Mouse (Mus musculus): ENCODE results near the gene Galnt2. TPM values are rescaled to one million over a fixed set of nuclear protein-coding genes. Genes with fewer than 3 reads are reported as not detected.

Gene Galnt2
- total and polyA plus RNA-seq, 3 experiments = 18.6 to 27.3 (median 23.6) TPM

DNA sequence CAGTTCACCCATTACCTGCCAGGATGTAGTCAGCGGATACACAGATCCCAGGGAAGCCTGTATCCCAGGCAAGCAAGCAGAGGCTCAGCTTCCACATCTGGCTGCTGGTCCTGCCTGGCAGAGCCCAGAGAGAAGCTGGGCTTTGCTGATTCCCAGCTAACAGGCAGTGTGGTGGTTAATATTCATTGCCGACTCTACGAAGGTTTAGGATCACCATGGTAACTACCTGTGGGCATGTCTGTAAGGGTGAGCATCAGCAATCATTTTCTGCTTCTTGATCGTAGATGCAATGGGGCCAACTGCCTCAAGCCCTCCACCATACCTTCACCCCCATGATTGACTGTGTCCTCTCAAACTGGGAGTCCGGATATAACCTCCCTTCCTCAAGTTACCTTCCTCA is 37.2 kb upstream of the Galnt2 start:
- Histone ChIP-seq H3K36me3 (replicated peaks in 1 of 2; ENCODE audit: control insufficient read depth in 1 of 2, insufficient read depth in 1 of 2, low read length in 1 of 2) (no peaks in the 10 kb centered on the region), H3K27me3 (replicated peaks) (no peaks in the 10 kb centered on the region), H3K9me3 (replicated peaks; ENCODE audit: low read length) (no peaks in the 10 kb centered on the region), H3K79me2 (replicated peaks; ENCODE audit: control insufficient read depth, extremely low read depth, insufficient read depth, poor library complexity, severe bottlenecking) (no peaks in the 10 kb centered on the region), H3K4me3 (replicated peaks in 1 of 3; ENCODE audit: low read depth in 2 of 3, low read length in 2 of 3, poor library complexity in 1 of 3) (no peak overlapping the region), H3K4me1 (ENCODE audit: control insufficient read depth in 1 of 2, insufficient read depth in 2 of 2) (peaks cover 2 to 5% of the 10 kb centered on the region in 2 experiments; a peak in 2 of 4 replicates), H3K9ac (ENCODE audit: insufficient read depth, low read depth) (no peak overlapping the region), H3K4me2 (ENCODE audit: insufficient read depth, low read depth, poor library complexity, severe bottlenecking) (no peak overlapping the region), H3K27ac (ENCODE audit: insufficient read depth, low read depth) (no peak overlapping the region)
- dilution Hi-C loops (cut with MboI; ENCODE audit: extremely low pct_ligation_motif_present, extremely low pct_unique_long_range_greater_than_20kb, low sequenced_read_pairs) (no loop called here), in situ Hi-C loops (cut with MboI; ENCODE audit: low pct_ligation_motif_present, low pct_unique_long_range_greater_than_20kb, low sequenced_read_pairs) (no loop called here)
- TF ChIP-seq ZC3H11A (IDR thresholded peaks at IDR 0.05; ENCODE audit: low read depth, low read length) (no peak), POLR2A (IDR thresholded peaks at IDR 0.05; ENCODE audit: low read depth, low read length) (no peak), ZKSCAN1 (IDR thresholded peaks at IDR 0.05; ENCODE audit: borderline replicate concordance, low read depth, low read length) (no peak), SMC3 (IDR thresholded peaks at IDR 0.05; ENCODE audit: low read depth, low read length) (no peak), MAFK (IDR thresholded peaks at IDR 0.05; ENCODE audit: insufficient replicate concordance, low read length) (no peak), RCOR1 (conservative IDR thresholded peaks at IDR 0.05; ENCODE audit: low read depth, low read length) (no peak), HCFC1 (IDR thresholded peaks at IDR 0.05; ENCODE audit: low read depth, low read length) (no peak), PAX5 (IDR thresholded peaks at IDR 0.05; ENCODE audit: low read length) (no peak), RAD21 (IDR thresholded peaks at IDR 0.05; ENCODE audit: low read depth, low read length) (no peak), EP300 (IDR thresholded peaks at IDR 0.05; ENCODE audit: low read length) (no peak), NELFE (IDR thresholded peaks at IDR 0.05; ENCODE audit: low read depth, low read length) (no peak), MAX (IDR thresholded peaks at IDR 0.05; ENCODE audit: low read length) (no peak), CTCF (conservative IDR thresholded peaks at IDR 0.05 in 1 of 2, IDR thresholded peaks at IDR 0.05 in 1 of 2; ENCODE audit: low read depth in 2 of 2, low read length in 2 of 2) (no peak), SIN3A (IDR thresholded peaks at IDR 0.05; ENCODE audit: low read length) (no peak)
- no peak for DNase-seq (ENCODE audit: extremely low read depth)

DNA sequence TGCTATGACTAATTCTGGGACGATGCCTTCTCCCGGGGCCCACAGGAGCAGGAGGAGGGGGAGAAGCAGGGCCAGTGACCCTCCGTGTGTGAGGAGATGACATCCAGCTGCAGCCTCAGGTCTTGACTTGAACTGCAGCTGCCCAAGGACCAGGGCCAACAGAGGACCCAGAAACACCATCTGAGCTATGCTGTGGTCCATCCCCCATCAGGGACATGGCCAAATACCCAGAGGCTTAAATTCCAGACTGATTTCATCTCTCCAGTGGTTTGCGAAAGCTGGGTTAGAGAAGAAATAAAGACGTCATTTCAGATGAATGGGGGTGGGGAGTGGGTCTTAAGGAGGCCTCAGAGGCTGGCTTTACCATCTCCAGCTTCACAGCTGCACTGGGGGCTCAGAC is 35.0 kb upstream of the Galnt2 start:
- Histone ChIP-seq H3K27me3 (replicated peaks) (no peaks in the 10 kb centered on the region), H3K4me1 (ENCODE audit: control insufficient read depth in 1 of 2, insufficient read depth in 2 of 2) (peaks cover 0 to 5% of the 10 kb centered on the region in 2 experiments; a peak in 1 of 4 replicates), H3K4me2 (ENCODE audit: insufficient read depth, low read depth, poor library complexity, severe bottlenecking) (no peak overlapping the region), H3K36me3 (replicated peaks in 1 of 2; ENCODE audit: control insufficient read depth in 1 of 2, insufficient read depth in 1 of 2, low read length in 1 of 2) (no peaks in the 10 kb centered on the region), H3K27ac (ENCODE audit: insufficient read depth, low read depth) (no peak overlapping the region), H3K9me3 (replicated peaks; ENCODE audit: low read length) (no peaks in the 10 kb centered on the region), H3K79me2 (replicated peaks; ENCODE audit: control insufficient read depth, extremely low read depth, insufficient read depth, poor library complexity, severe bottlenecking) (no peaks in the 10 kb centered on the region), H3K9ac (ENCODE audit: insufficient read depth, low read depth) (no peak overlapping the region), H3K4me3 (replicated peaks in 1 of 3; ENCODE audit: low read depth in 2 of 3, low read length in 2 of 3, poor library complexity in 1 of 3) (no peak overlapping the region)
- TF ChIP-seq NRF1 (IDR thresholded peaks at IDR 0.05; ENCODE audit: low read depth, low read length) (no peak), HCFC1 (IDR thresholded peaks at IDR 0.05; ENCODE audit: low read depth, low read length) (no peak)
- DNase-seq (ENCODE audit: extremely low read depth) = no peak
- in situ Hi-C loops (cut with MboI; ENCODE audit: low pct_ligation_motif_present, low pct_unique_long_range_greater_than_20kb, low sequenced_read_pairs) = no loop called here
- dilution Hi-C loops (cut with MboI; ENCODE audit: extremely low pct_ligation_motif_present, extremely low pct_unique_long_range_greater_than_20kb, low sequenced_read_pairs) = no loop called here

DNA sequence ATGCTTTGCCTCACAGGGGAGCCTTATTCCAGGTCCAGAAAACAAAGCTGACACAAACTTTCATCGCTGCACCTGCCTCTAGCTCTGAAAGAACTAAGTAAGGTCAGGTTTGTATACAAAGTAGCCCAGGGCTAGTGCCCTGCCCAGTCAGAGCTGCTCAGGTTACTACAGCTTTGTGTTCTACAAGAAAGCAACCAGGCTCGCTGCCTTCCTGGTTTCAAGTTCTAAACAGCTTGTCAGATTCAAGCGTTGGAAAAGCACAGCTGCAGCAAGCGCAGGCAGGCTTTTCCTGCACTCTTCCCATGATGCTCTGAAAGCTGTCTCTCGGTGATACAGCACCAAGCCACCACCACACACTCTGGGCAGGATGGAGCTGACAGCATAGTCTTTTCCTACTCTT is 34.4 kb upstream of the Galnt2 start:
- H3K36me3 ChIP-seq (replicated peaks in 1 of 2; ENCODE audit: control insufficient read depth in 1 of 2, insufficient read depth in 1 of 2, low read length in 1 of 2) = no peaks in the 10 kb centered on the region
- dilution Hi-C loops (cut with MboI; ENCODE audit: extremely low pct_ligation_motif_present, extremely low pct_unique_long_range_greater_than_20kb, low sequenced_read_pairs) (no loop called here), in situ Hi-C loops (cut with MboI; ENCODE audit: low pct_ligation_motif_present, low pct_unique_long_range_greater_than_20kb, low sequenced_read_pairs) (no loop called here)
- no peaks in the 10 kb centered on the region for H3K79me2 ChIP-seq (replicated peaks; ENCODE audit: control insufficient read depth, extremely low read depth, insufficient read depth, poor library complexity, severe bottlenecking)
- no peaks in the 10 kb centered on the region for H3K9me3 ChIP-seq (replicated peaks; ENCODE audit: low read length)
- H3K27me3 ChIP-seq (replicated peaks) = no peaks in the 10 kb centered on the region
- H3K4me2 ChIP-seq (ENCODE audit: insufficient read depth, low read depth, poor library complexity, severe bottlenecking) = no peak overlapping the region
- H3K4me3 ChIP-seq (replicated peaks in 1 of 3; ENCODE audit: low read depth in 2 of 3, low read length in 2 of 3, poor library complexity in 1 of 3) = no peak overlapping the region
- DNase-seq (ENCODE audit: extremely low read depth) = no peak
- H3K9ac ChIP-seq (ENCODE audit: insufficient read depth, low read depth) = no peak overlapping the region
- peaks cover 0 to 5% of the 10 kb centered on the region in 2 experiments; a peak in 1 of 4 replicates for H3K4me1 ChIP-seq (ENCODE audit: control insufficient read depth in 1 of 2, insufficient read depth in 2 of 2)
- no peak overlapping the region for H3K27ac ChIP-seq (ENCODE audit: insufficient read depth, low read depth)
- TF ChIP-seq SIN3A (IDR thresholded peaks at IDR 0.05; ENCODE audit: low read length) = no peak
- TF ChIP-seq RCOR1 (conservative IDR thresholded peaks at IDR 0.05; ENCODE audit: low read depth, low read length) = no peak
- TF ChIP-seq BHLHE40 (IDR thresholded peaks at IDR 0.05; ENCODE audit: low read depth, low read length) = no peak
- TF ChIP-seq USF2 (conservative IDR thresholded peaks at IDR 0.05; ENCODE audit: low read depth, low read length) = no peak
- no peak for TF ChIP-seq MAZ (IDR thresholded peaks at IDR 0.05; ENCODE audit: low read depth, low read length)
- TF ChIP-seq TBP (conservative IDR thresholded peaks at IDR 0.05; ENCODE audit: low read depth, low read length) = no peak
- no peak for TF ChIP-seq JUND (conservative IDR thresholded peaks at IDR 0.05; ENCODE audit: low read depth, low read length)
- TF ChIP-seq NELFE (IDR thresholded peaks at IDR 0.05; ENCODE audit: low read depth, low read length) = no peak
- TF ChIP-seq MYC (IDR thresholded peaks at IDR 0.05; ENCODE audit: low read depth, low read length) = no peak
- no peak for TF ChIP-seq USF1 (IDR thresholded peaks at IDR 0.05; ENCODE audit: low read depth, low read length)
- TF ChIP-seq CHD2 (IDR thresholded peaks at IDR 0.05; ENCODE audit: low read length) = no peak
- no peak for TF ChIP-seq ETS1 (conservative IDR thresholded peaks at IDR 0.05; ENCODE audit: low read depth, low read length)
- no peak for TF ChIP-seq IRF4 (IDR thresholded peaks at IDR 0.05; ENCODE audit: low read depth, low read length)
- TF ChIP-seq E2F4 (IDR thresholded peaks at IDR 0.05; ENCODE audit: insufficient replicate concordance, low read depth, low read length) = no peak
- TF ChIP-seq POLR2AphosphoS2 (IDR thresholded peaks at IDR 0.05; ENCODE audit: low read depth, low read length) = no peak
- no peak for TF ChIP-seq POLR2A (IDR thresholded peaks at IDR 0.05; ENCODE audit: low read depth, low read length)
- no peak for TF ChIP-seq ZMIZ1 (IDR thresholded peaks at IDR 0.05; ENCODE audit: low read depth, low read length)

Measured in CH12.LX (cell line).